Mouse (Mus musculus) CH12.LX (cell line): ENCODE measurements around the gene Ccdc88a. TPM values are rescaled to one million over a fixed set of nuclear protein-coding genes. Genes with fewer than 3 reads are reported as not detected.
A peak's percentile ranks its signal among the peaks of the same experiment; 100 is the strongest.

Source experiments
- DNase-seq: peaks from one replicate; pipeline ENCODE4 v3.0.0-alpha.2; 2013; ENCODE audit errors: extremely low read depth
- H3K27ac ChIP-seq: 2 replicates; pipeline ENCODE4 v1.5.1; 2012; ENCODE audit warnings: low read depth, mild to moderate bottlenecking, control low read depth, moderate library complexity; ENCODE audit not compliant: insufficient read depth
- H3K27me3 ChIP-seq: replicated peaks from 2 replicates; pipeline ENCODE3; 2012; ENCODE audit warnings: inconsistent platforms
- H3K36me3 ChIP-seq, 2 experiments: replicated peaks in 1 of 2; 2 replicates each; pipeline versions ENCODE3 to v1.6.1; 2012; ENCODE audit warnings: inconsistent platforms in 1 of 2, low read length in 1 of 2, mild to moderate bottlenecking in 1 of 2, mixed read lengths in 1 of 2, moderate library complexity in 1 of 2; ENCODE audit not compliant: control insufficient read depth in 1 of 2, insufficient read depth in 1 of 2
- H3K4me1 ChIP-seq, 2 experiments: 2 replicates each; pipeline ENCODE4 v1.6.1; 2012; ENCODE audit warnings: inconsistent platforms in 1 of 2, moderate library complexity in 1 of 2; ENCODE audit not compliant: insufficient read depth in 2 of 2, control insufficient read depth in 1 of 2
- H3K4me2 ChIP-seq: 2 replicates; pipeline ENCODE4 v1.6.1; 2012; ENCODE audit warnings: low read depth, mild to moderate bottlenecking, control low read depth; ENCODE audit not compliant: poor library complexity, insufficient read depth, severe bottlenecking
- H3K4me3 ChIP-seq, 3 experiments: fragments of 150-350 bp in 1 of 3; sonication (generic) in 1 of 3; replicated peaks in 1 of 3; 2 replicates each; pipeline versions ENCODE3 to v1.5.1; 2011 to 2012; ENCODE audit warnings: low read depth in 2 of 3, low read length in 2 of 3, mild to moderate bottlenecking in 2 of 3, moderate library complexity in 2 of 3, control low read depth in 1 of 3, improper control_type of control experiment in 1 of 3, inconsistent platforms in 1 of 3, mixed read lengths in 1 of 3; ENCODE audit not compliant: poor library complexity in 1 of 3
- H3K79me2 ChIP-seq: replicated peaks from 2 replicates; pipeline ENCODE4 v1.6.1; 2012; ENCODE audit warnings: mild to moderate bottlenecking, moderate library complexity; ENCODE audit not compliant: control insufficient read depth, poor library complexity, insufficient read depth, severe bottlenecking; ENCODE audit errors: extremely low read depth
- H3K9ac ChIP-seq: 2 replicates; pipeline ENCODE4 v1.6.1; 2012; ENCODE audit warnings: low read depth, mild to moderate bottlenecking, control low read depth, moderate library complexity; ENCODE audit not compliant: insufficient read depth
- H3K9me3 ChIP-seq: replicated peaks from 2 replicates; pipeline ENCODE3; 2012; ENCODE audit warnings: low read length, inconsistent platforms, mixed read lengths
- BHLHE40 ChIP-seq: IDR thresholded peaks from 2 replicates; pipeline ENCODE4 v1.6.1; 2011; ENCODE audit warnings: mild to moderate bottlenecking, low read depth, low read length, improper control_type of control experiment
- CHD1 ChIP-seq: IDR thresholded peaks from 2 replicates; pipeline ENCODE4 v1.6.1; 2012; ENCODE audit warnings: low read depth, low read length, improper control_type of control experiment, inconsistent platforms
- CHD2 ChIP-seq: IDR thresholded peaks from 2 replicates; pipeline ENCODE4 v1.6.1; 2011; ENCODE audit warnings: low read length, improper control_type of control experiment
- CTCF ChIP-seq, 2 experiments: IDR thresholded peaks in 1 of 2; conservative IDR thresholded peaks in 1 of 2; 2 replicates each; pipeline ENCODE4 v1.5.1; 2011 to 2012; ENCODE audit warnings: low read depth in 2 of 2, low read length in 2 of 2, improper control_type of control experiment in 1 of 2, inconsistent platforms in 1 of 2, mild to moderate bottlenecking in 1 of 2, moderate library complexity in 1 of 2
- E2F4 ChIP-seq: IDR thresholded peaks from 2 replicates; pipeline ENCODE4 v1.6.1; 2011; ENCODE audit warnings: low read depth, low read length, improper control_type of control experiment; ENCODE audit not compliant: insufficient replicate concordance
- ELF1 ChIP-seq: IDR thresholded peaks from 2 replicates; pipeline ENCODE4 v1.6.1; 2014; ENCODE audit warnings: low read depth, mild to moderate bottlenecking, inconsistent platforms, low read length, improper control_type of control experiment
- EP300 ChIP-seq: IDR thresholded peaks from 2 replicates; pipeline ENCODE4 v1.6.1; 2011; ENCODE audit warnings: low read length, improper control_type of control experiment
- ETS1 ChIP-seq: conservative IDR thresholded peaks from 2 replicates; pipeline ENCODE4 v1.6.1; 2012; ENCODE audit warnings: low read depth, mild to moderate bottlenecking, inconsistent platforms, low read length, improper control_type of control experiment, moderate library complexity
- GABPA ChIP-seq: IDR thresholded peaks from 2 replicates; pipeline ENCODE4 v1.6.1; 2012; ENCODE audit warnings: low read depth, low read length, improper control_type of control experiment, inconsistent platforms; ENCODE audit not compliant: insufficient replicate concordance
- HCFC1 ChIP-seq: IDR thresholded peaks from 2 replicates; pipeline ENCODE4 v1.6.1; 2012; ENCODE audit warnings: low read depth, mild to moderate bottlenecking, inconsistent platforms, low read length, improper control_type of control experiment
- JUN ChIP-seq: IDR thresholded peaks from 2 replicates; pipeline ENCODE4 v1.6.1; 2011; ENCODE audit warnings: low read depth, mild to moderate bottlenecking, low read length, improper control_type of control experiment, moderate library complexity; ENCODE audit not compliant: insufficient read depth
- JUND ChIP-seq: conservative IDR thresholded peaks from 2 replicates; pipeline ENCODE4 v1.6.1; 2011; ENCODE audit warnings: low read depth, low read length, improper control_type of control experiment
- MAFK ChIP-seq: IDR thresholded peaks from 2 replicates; pipeline ENCODE4 v1.6.1; 2011; ENCODE audit warnings: low read length, improper control_type of control experiment; ENCODE audit not compliant: insufficient replicate concordance
- MEF2A ChIP-seq: IDR thresholded peaks from 2 replicates; pipeline ENCODE4 v1.6.1; 2014; ENCODE audit warnings: low read depth, mild to moderate bottlenecking, inconsistent platforms, low read length, improper control_type of control experiment, borderline replicate concordance
- MXI1 ChIP-seq: IDR thresholded peaks from 2 replicates; pipeline ENCODE4 v1.6.1; 2011; ENCODE audit warnings: mild to moderate bottlenecking, low read depth, low read length, improper control_type of control experiment
- MYC ChIP-seq: IDR thresholded peaks from 2 replicates; pipeline ENCODE4 v1.6.1; 2011; ENCODE audit warnings: low read depth, mild to moderate bottlenecking, improper control_type of control experiment, low read length
- NELFE ChIP-seq: IDR thresholded peaks from 2 replicates; pipeline ENCODE4 v1.6.1; 2011; ENCODE audit warnings: low read depth, low read length, improper control_type of control experiment
- NRF1 ChIP-seq: IDR thresholded peaks from 2 replicates; pipeline ENCODE4 v1.6.1; 2014; ENCODE audit warnings: low read depth, mild to moderate bottlenecking, inconsistent platforms, low read length, improper control_type of control experiment, moderate library complexity
- POLR2AphosphoS2 ChIP-seq: IDR thresholded peaks from 2 replicates; pipeline ENCODE4 v1.6.1; 2011; ENCODE audit warnings: low read depth, low read length, improper control_type of control experiment
- RAD21 ChIP-seq: IDR thresholded peaks from 2 replicates; pipeline ENCODE4 v1.6.1; 2011; ENCODE audit warnings: low read depth, mild to moderate bottlenecking, low read length, improper control_type of control experiment, moderate library complexity
- RCOR1 ChIP-seq: conservative IDR thresholded peaks from 2 replicates; pipeline ENCODE4 v1.6.1; 2012; ENCODE audit warnings: low read depth, mild to moderate bottlenecking, inconsistent platforms, low read length, improper control_type of control experiment
- SIN3A ChIP-seq: IDR thresholded peaks from 2 replicates; pipeline ENCODE4 v1.6.1; 2012; ENCODE audit warnings: low read length, improper control_type of control experiment, inconsistent platforms
- SMC3 ChIP-seq: IDR thresholded peaks from 2 replicates; pipeline ENCODE4 v1.6.1; 2011; ENCODE audit warnings: low read depth, low read length, improper control_type of control experiment
- USF2 ChIP-seq: conservative IDR thresholded peaks from 2 replicates; pipeline ENCODE4 v1.6.1; 2011; ENCODE audit warnings: low read depth, low read length, improper control_type of control experiment
- ZC3H11A ChIP-seq: IDR thresholded peaks from 2 replicates; pipeline ENCODE4 v1.6.1; 2012; ENCODE audit warnings: low read depth, mild to moderate bottlenecking, inconsistent platforms, low read length, improper control_type of control experiment
- ZNF384 ChIP-seq: IDR thresholded peaks from 2 replicates; pipeline ENCODE4 v1.6.1; 2012; ENCODE audit warnings: low read depth, low read length, improper control_type of control experiment, inconsistent platforms
- dilution Hi-C: fragments of 300-500 bp; cut with MboI; formaldehyde crosslinking; loops from 2 replicates; pipeline ENCODE4 v1.14.3; 2020; ENCODE audit warnings: low sequenced_read_pairs; ENCODE audit not compliant: extremely low pct_unique_long_range_greater_than_20kb, extremely low pct_ligation_motif_present
- in situ Hi-C: fragments of 300-500 bp; cut with MboI; formaldehyde crosslinking; loops from 3 replicates; pipeline ENCODE4 v1.14.3; 2019; ENCODE audit warnings: low sequenced_read_pairs, low pct_ligation_motif_present, low pct_unique_long_range_greater_than_20kb, mixed read lengths
- polyA plus RNA-seq: library from polyadenylated mRNA; unstranded; fragments of >175 nt; gene quantifications from 2 replicates; pipeline ENCODE4 v1.2.1, GENCODE M21; 2012; ENCODE audit warnings: low read depth; ENCODE audit not compliant: insufficient read length
- total RNA-seq, 2 experiments: library from RNA; depleted of rRNA; stranded (reverse); fragments of 300-350 nt in 1 of 2; fragments of >200 nt in 1 of 2; gene quantifications; 2 replicates each; pipeline ENCODE4 v1.2.3; 2012 to 2014

The Ccdc88a gene
- total and polyA plus RNA-seq, 3 experiments = 13.7 to 26.1 (median 15.2) TPM

GRCm38 (mm10) chr11:29384617-29385016, 11.2 kb downstream of the Ccdc88a start:
- peaks cover 0 to 16% of the 10 kb centered on the region in 2 experiments for H3K36me3 ChIP-seq
- H3K27ac ChIP-seq = peak overlapping the region; percentile 62
- TF ChIP-seq MAFK = no peak
- 0 out of 2 replicates have a peak, but pooled peaks have one; percentile 28 for TF ChIP-seq E2F4
- TF ChIP-seq CTCF (conservative IDR thresholded peaks at IDR 0.05 in 1 of 2, IDR thresholded peaks at IDR 0.05 in 1 of 2; ENCODE audit: low read depth in 2 of 2, low read length in 2 of 2) = no peak
- 0 out of 2 replicates have a peak, but pooled peaks have one; percentile 37 for TF ChIP-seq EP300
- no peak for TF ChIP-seq MXI1
- no peak for TF ChIP-seq BHLHE40
- TF ChIP-seq SIN3A = peak; percentile 20; the same call in 1 of the 2 replicates
- 0 out of 2 replicates have a peak, but pooled peaks have one; percentile 36 for TF ChIP-seq MYC
- TF ChIP-seq CHD2 = no peak
- peak; percentile 90; the same call in 1 of the 2 replicates for TF ChIP-seq CHD1
- peak; percentile 33; the same call in 1 of the 2 replicates for TF ChIP-seq HCFC1
- TF ChIP-seq JUND = no peak
- no peak; the same call in 1 of the 2 replicates for TF ChIP-seq NELFE
- no peak for TF ChIP-seq ZC3H11A
- TF ChIP-seq RCOR1 = 0 out of 2 replicates have a peak, but pooled peaks have one; percentile 18
- TF ChIP-seq POLR2AphosphoS2 = 0 out of 2 replicates have a peak, but pooled peaks have one; percentile 53
- TF ChIP-seq RAD21 = no peak
- DNase-seq = no peak
- in situ Hi-C loops (no loop called here), dilution Hi-C loops (no loop called here)
- H3K4me2 ChIP-seq = peak overlapping the region; percentile 94
- H3K9me3 ChIP-seq = no peaks in the 10 kb centered on the region
- no peak overlapping the region for H3K4me3 ChIP-seq
- peaks cover 23% of the 10 kb centered on the region for H3K79me2 ChIP-seq
- no peaks in the 10 kb centered on the region for H3K27me3 ChIP-seq
- peak overlapping the region; percentile 81; the same call in 1 of the 2 replicates for H3K9ac ChIP-seq
- peaks cover 6 to 48% of the 10 kb centered on the region in 2 experiments for H3K4me1 ChIP-seq

DNA sequence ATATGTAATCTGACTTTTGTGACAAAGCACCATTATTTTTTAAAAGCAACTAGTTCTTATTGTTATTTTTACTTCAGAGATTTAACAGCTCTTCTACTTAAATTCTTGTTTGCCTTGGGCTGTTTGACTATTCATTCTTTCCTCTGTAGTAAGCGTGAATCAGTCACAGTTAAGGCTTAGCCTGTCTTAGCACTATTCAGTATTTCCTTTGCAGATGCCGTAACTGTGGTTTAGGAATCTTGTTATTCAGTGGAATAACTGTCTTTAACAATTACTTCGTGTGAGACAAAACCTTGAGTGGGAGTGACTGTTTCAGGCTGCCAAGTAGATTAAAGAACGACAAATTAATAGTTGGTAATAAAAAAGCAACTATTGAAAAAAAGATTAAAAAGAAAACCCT, 16.5 kb downstream of the Ccdc88a start:
- Histone ChIP-seq H3K4me1 (peaks cover 8 to 38% of the 10 kb centered on the region in 2 experiments; a peak in 3 of 4 replicates), H3K9me3 (no peaks in the 10 kb centered on the region), H3K4me2 (no peak overlapping the region), H3K9ac (no peak overlapping the region), H3K4me3 (no peak overlapping the region), H3K36me3 (peaks cover 0 to 6% of the 10 kb centered on the region in 2 experiments), H3K79me2 (peaks cover 13% of the 10 kb centered on the region), H3K27ac (no peak overlapping the region), H3K27me3 (no peaks in the 10 kb centered on the region)
- in situ Hi-C loops = no loop called here
- no peak for TF ChIP-seq JUND
- no peak for TF ChIP-seq ELF1
- TF ChIP-seq NRF1 = no peak
- TF ChIP-seq EP300 = no peak
- no peak for TF ChIP-seq ETS1
- no peak for TF ChIP-seq SMC3
- no peak for TF ChIP-seq MEF2A
- TF ChIP-seq JUN = no peak
- no peak for TF ChIP-seq MXI1
- no peak for TF ChIP-seq GABPA
- TF ChIP-seq MYC = no peak
- TF ChIP-seq USF2 = no peak
- no peak for TF ChIP-seq NELFE
- no peak for TF ChIP-seq ZNF384
- TF ChIP-seq CHD1 = no peak
- no peak for DNase-seq
- dilution Hi-C loops = no loop called here
